In the genomic region with DNA sequence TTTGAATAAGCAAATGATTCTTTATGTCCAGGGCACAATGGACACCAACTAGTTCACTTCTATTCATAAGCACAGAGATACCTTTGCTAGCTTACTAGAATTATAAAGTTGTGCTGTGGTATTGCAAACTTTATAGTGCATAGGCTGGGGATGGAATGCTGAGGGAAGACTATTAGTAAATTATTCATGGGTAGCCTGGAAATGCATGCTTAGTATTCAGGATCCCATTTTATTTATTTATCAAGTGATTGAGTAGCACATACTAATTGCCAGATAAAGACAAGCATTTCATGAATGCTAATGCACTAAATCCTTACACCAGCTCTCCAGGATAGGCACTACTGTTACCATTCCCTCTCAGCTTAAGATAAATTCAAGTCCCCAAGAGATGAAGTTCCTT, we compare ENCODE assay signal across 27 mouse cellular contexts. TPM values are rescaled to one million over a fixed set of nuclear protein-coding genes. Genes with fewer than 3 reads are reported as not detected.
"Had no signal": no experiment of that assay in that cellular context is flagged by ENCODE, and none has a peak within 500 bp of the region (broad histone marks: within the 10 kb centered on the region; RNA-seq: fewer than 3 reads in every experiment).

No protein-coding gene starts in this region.

- H3K36me3 ChIP-seq: heart, embryonic 12.5 days; hindbrain, embryonic 13.5 days; hindbrain, embryonic 15.5 days; kidney, embryonic 15.5 days; limb, embryonic 13.5 days; limb, embryonic 15.5 days had no signal

- H3K4me3 ChIP-seq: heart, adult 2 months; heart, embryonic 12.5 days; hindbrain, embryonic 13.5 days; hindbrain, embryonic 15.5 days; kidney, embryonic 15.5 days; limb, embryonic 13.5 days; limb, embryonic 15.5 days had no signal

- H3K4me1 ChIP-seq: heart, embryonic 12.5 days; hindbrain, embryonic 13.5 days; hindbrain, embryonic 15.5 days; kidney, embryonic 15.5 days; limb, embryonic 13.5 days; limb, embryonic 15.5 days had no signal

- DNase-seq: gastrocnemius, postnatal 14 days; gastrocnemius, postnatal 36 days; heart, adult 11 months; heart, adult 2 months; heart, postnatal 10 days; heart, postnatal 36 days; kidney, adult 11 months; kidney, adult 2 months; kidney, adult 9 months; kidney, postnatal 14 days; kidney, postnatal 36 days; layer of hippocampus, adult 9-11 months; layer of hippocampus, postnatal 36 days; left cerebral cortex, postnatal 4 days had no signal

- H3K9ac ChIP-seq: heart, embryonic 12.5 days; hindbrain, embryonic 13.5 days; hindbrain, embryonic 15.5 days; kidney, embryonic 15.5 days; limb, embryonic 13.5 days; limb, embryonic 15.5 days had no signal

- H3K4me2 ChIP-seq: heart, embryonic 12.5 days; hindbrain, embryonic 13.5 days; hindbrain, embryonic 15.5 days; kidney, embryonic 15.5 days; limb, embryonic 13.5 days; limb, embryonic 15.5 days had no signal

- H3K27ac ChIP-seq: heart, adult 2 months; hindbrain, embryonic 13.5 days; hindbrain, embryonic 15.5 days; hindbrain, postnatal 0 days; kidney, embryonic 15.5 days; kidney, postnatal 0 days; limb, embryonic 13.5 days; limb, embryonic 15.5 days had no signal

- ATAC-seq: hindbrain, postnatal 0 days; intestine, embryonic 16.5 days had no signal

- H3K27me3 ChIP-seq: heart, embryonic 12.5 days; hindbrain, embryonic 13.5 days; hindbrain, embryonic 15.5 days; kidney, embryonic 15.5 days; limb, embryonic 13.5 days; limb, embryonic 15.5 days had no signal

- H3K9me3 ChIP-seq: heart, embryonic 12.5 days; hindbrain, embryonic 13.5 days; hindbrain, embryonic 15.5 days; kidney, embryonic 15.5 days; limb, embryonic 13.5 days; limb, embryonic 15.5 days had no signal

RNA-seq across cellular contexts. Expression of a gene that starts 8.4 kb away (rescaled TPM):
- total RNA-seq: gastrocnemius, adult 18-20 months; gastrocnemius, adult 8-10 months; gastrocnemius, postnatal 14 days; gastrocnemius, postnatal 36 days; hematopoietic stem cell, adult 5-6 weeks; liver, adult 2 months had no signal
- polyA plus RNA-seq: liver, adult 2 months had no signal
